Mouse (Mus musculus) cortical plate, adult 2 months (tissue): ENCODE data around the gene Cep78. TPM values are rescaled to one million over a fixed set of nuclear protein-coding genes. Genes with fewer than 3 reads are reported as not detected.

Source experiments
- H3K27ac ChIP-seq: fragments of 200-500 bp; 2 replicates; pipeline ENCODE4 v1.5.1; 2012; ENCODE audit warnings: low read length, control low read depth, inconsistent platforms; ENCODE audit not compliant: insufficient read depth
- H3K4me1 ChIP-seq: fragments of 200-500 bp; 2 replicates; pipeline ENCODE4 v1.6.1; 2011; ENCODE audit warnings: low read length; ENCODE audit not compliant: control insufficient read depth, insufficient read depth
- H3K4me3 ChIP-seq: fragments of 200-500 bp; 2 replicates; pipeline ENCODE4 v1.5.1; 2011; ENCODE audit warnings: mild to moderate bottlenecking, low read length, control low read depth; ENCODE audit not compliant: insufficient read depth
- CTCF ChIP-seq: fragments of 200-500 bp; IDR thresholded peaks from 2 replicates; pipeline ENCODE4 v1.5.1; 2011; ENCODE audit warnings: mild to moderate bottlenecking, control low read depth, low read length; ENCODE audit not compliant: insufficient read depth; ENCODE audit errors: extremely low read depth
- POLR2A ChIP-seq: fragments of 200-500 bp; IDR thresholded peaks from 2 replicates; pipeline ENCODE4 v1.6.1; 2011; ENCODE audit warnings: mild to moderate bottlenecking, low read length, control low read depth; ENCODE audit not compliant: insufficient read depth; ENCODE audit errors: extremely low read depth
- polyA plus RNA-seq: library from polyadenylated mRNA; depleted of rRNA; stranded (reverse); fragments of >200 nt; gene quantifications from 2 replicates; pipeline ENCODE4 v1.2.3, GENCODE M21; 2012

The Cep78 gene
- polyA plus RNA-seq, 1 experiment = 9.0 TPM

DNA sequence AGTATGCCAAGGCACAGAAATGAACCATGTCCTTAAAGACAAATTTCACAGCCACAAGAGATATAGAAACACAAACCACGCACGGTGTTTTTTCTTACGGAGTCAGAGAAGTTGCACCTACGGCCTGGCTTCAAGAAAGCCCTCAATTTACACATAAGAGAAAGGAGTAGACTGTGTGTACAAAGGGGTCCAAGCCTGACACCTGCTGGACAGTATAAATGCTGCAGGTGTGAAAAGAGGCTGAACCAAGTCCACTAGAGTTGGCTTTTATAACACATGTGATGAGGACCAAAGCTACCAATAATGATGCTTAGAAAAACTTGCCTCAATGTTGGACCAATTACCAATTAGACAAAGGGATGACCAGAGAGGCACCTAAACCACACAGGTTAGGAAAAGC is 2.9 kb downstream of the Cep78 start:
- Histone ChIP-seq H3K4me3 (no peak overlapping the region), H3K27ac (no peak overlapping the region), H3K4me1 (no peaks in the 10 kb centered on the region; the same call in 1 of the 2 replicates)
- TF ChIP-seq CTCF (peak; percentile 55), POLR2A (no peak)

DNA sequence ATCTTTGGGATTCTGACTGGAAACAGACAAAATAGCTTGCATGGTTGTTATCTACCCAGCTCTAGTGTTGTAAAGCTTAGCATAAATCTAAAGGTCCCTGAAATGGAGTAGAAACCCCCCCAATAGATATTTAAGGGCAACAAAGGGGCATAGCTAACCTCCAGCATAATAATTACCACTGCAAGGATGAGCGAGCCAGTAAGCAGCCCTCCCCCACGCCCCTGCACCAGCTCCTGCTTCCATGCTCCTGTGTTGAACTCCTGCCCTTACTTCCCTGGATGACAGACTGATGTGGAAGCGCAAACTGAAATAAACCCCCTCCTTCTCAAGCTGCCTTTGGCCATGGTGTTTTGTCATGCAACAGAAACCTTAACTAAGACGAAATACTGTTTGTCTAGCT is 11.4 kb downstream of the Cep78 start:
- H3K4me3 ChIP-seq = no peak overlapping the region
- TF ChIP-seq CTCF (no peak), POLR2A (no peak)
- no peak overlapping the region for H3K27ac ChIP-seq
- H3K4me1 ChIP-seq = no peaks in the 10 kb centered on the region

DNA sequence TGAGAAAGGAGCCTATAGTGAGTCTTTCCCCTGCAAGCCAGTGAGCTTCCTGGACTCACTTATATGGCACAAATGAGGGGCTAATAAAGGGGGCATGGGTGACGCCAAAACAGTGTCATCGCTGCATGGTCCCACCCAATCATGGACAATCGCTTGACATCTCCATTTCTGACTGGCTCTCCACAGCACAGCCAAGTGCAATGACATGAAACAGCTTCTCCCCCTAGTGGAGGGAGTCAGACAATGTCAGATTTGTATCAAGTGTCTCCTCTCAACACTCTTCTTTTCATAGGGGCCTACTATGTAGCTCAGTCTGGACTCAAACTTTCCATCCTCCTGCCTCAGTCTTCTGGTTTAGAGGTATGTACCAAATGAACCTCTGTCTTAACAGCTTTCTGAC is 19.7 kb downstream of the Cep78 start:
- H3K4me3 ChIP-seq = no peak overlapping the region
- TF ChIP-seq POLR2A (no peak), CTCF (peak; percentile 76)
- H3K4me1 ChIP-seq = no peaks in the 10 kb centered on the region
- H3K27ac ChIP-seq = no peak overlapping the region

DNA sequence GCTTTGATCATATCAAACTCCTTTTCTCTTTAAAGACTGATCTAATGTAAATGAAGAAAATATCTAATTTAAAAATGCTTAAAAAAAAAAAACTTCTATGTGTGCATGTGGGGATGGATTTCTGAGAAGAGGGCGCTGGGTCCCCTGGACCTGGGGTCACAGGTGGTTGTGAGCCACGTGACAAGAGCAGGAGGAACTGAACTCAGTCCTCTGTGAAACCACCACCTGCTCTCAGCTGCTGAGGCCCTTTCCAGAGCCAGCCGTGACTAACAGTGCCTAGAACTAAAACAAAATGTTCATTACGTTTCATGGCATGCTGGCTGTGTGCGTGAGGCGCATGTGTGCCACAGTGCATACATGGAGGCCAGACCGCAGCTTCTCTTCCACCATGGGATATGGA is 20.3 kb downstream of the Cep78 start:
- H3K4me1 ChIP-seq = no peaks in the 10 kb centered on the region
- no peak overlapping the region for H3K4me3 ChIP-seq
- H3K27ac ChIP-seq = no peak overlapping the region
- TF ChIP-seq POLR2A = no peak
- no peak for TF ChIP-seq CTCF

DNA sequence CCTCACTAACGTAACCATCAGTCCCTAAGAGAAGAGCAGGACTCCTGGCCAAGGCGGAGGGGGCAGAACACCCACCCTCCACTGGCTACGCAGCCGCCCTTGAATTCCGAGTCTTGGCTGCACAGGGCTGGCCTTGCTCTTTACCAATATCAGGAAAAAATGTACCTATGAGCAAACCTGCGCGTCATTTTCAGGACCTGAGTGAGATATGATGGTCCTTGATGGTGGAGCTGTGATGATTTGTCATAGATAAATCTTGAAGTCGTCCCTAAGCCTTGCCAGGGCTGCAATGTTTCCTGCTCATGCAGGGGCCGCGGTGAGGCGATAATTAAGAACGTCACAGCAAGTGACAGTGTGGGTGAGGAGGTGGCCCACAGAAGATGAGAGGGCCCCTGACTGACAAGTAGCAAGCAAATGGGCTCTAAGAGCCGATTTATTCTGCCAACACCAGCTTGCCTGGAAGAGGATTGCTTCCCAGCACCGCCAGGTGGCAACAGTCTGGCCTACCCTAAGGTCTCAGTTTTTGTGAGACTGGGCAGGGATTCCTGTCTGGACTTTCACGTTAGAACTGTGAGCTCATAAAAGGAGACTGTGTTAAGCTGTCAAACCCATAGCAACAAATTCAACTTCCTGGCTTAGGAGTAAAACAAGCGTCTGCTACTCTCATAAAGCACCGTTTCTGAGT is 21.6 kb downstream of the Cep78 start:
- Histone ChIP-seq H3K4me1 (no peaks in the 10 kb centered on the region), H3K4me3 (no peak overlapping the region), H3K27ac (no peak overlapping the region)
- TF ChIP-seq CTCF (0 out of 2 replicates have a peak, but pooled peaks have one; percentile 18), POLR2A (no peak)

DNA sequence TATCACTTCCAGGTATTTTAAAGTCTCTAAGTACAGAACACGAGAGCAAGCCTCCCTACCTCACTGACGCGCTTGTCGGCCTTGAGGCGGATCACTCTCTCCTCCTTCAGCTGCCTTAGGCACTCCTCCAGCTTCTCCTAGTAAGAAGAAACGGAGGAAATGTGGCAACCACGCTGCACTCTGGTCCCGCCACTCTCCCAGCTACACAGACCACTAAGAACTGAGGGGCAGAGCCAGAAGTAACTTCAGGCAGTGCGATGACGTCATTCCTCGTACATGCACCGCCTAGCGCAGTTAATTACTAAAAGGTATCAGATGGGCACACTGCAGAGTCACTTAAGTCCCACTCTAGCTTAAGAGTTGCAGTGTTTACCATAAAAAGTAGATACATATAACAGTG is 22.5 kb downstream of the Cep78 start:
- TF ChIP-seq POLR2A (no peak), CTCF (no peak)
- Histone ChIP-seq H3K4me3 (no peak overlapping the region), H3K4me1 (no peaks in the 10 kb centered on the region), H3K27ac (no peak overlapping the region)

DNA sequence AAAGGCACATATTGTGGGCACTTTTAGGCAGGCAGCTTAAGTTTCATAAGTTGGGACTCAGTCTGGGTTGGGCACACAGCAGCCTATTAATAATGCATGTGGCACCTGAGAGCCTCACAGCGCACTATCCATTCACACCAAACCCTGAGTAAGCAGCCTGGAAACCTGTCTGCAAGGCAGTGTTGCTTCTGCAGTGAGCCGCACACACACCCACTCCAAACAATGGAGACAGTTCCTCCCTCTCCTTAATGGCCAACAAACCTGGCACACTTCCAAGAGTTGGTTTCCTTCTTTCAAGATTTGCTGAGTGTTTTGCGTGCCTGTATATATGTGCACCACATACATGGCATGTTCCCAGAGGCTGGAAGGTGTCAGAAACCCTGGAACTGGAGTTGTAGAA is 34.6 kb downstream of the Cep78 start:
- TF ChIP-seq POLR2A = no peak
- no peak for TF ChIP-seq CTCF
- Histone ChIP-seq H3K4me3 (no peak overlapping the region), H3K4me1 (no peaks in the 10 kb centered on the region), H3K27ac (no peak overlapping the region)

DNA sequence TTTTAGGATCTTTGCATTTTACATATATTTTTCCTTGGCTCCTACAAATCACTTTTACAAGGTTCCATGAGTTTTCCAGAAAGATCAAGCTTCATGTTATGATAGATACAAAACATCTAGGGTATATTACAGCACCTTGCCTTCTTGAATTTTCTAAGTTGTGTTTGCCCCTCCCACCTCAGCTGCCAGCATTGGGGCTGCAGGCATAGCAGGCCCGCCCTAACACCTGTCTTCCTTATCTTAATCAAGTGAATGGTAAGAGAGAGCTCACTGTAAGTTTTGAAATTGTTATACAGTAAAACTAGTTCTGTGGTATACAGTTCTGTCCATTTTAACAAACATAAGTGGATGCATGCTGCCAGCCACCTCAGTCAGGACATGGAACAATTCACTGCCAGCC is 35.9 kb downstream of the Cep78 start:
- Histone ChIP-seq H3K4me3 (no peak overlapping the region), H3K27ac (no peak overlapping the region), H3K4me1 (no peaks in the 10 kb centered on the region)
- TF ChIP-seq POLR2A (no peak), CTCF (no peak)

DNA sequence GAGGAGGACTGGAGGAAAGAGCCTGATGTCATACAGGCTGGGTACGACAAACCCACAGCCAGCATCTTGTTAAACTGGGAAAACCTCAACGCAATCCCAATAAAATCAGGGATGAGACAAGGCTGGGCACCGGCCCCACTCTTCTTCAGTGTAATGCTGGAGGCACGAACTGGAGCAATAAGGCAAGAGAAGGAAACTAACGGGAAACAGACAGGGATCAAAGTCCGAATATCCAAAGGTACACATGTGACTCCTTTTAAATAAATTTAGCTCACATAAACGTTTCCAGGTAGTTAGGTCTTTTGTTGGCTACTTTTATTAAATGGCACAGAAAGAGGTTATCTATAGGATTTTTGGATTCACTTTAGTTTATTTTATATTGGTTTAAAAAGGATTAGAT is 36.4 kb downstream of the Cep78 start:
- no peaks in the 10 kb centered on the region for H3K4me1 ChIP-seq
- H3K4me3 ChIP-seq = no peak overlapping the region
- TF ChIP-seq POLR2A (no peak), CTCF (no peak)
- H3K27ac ChIP-seq = no peak overlapping the region

DNA sequence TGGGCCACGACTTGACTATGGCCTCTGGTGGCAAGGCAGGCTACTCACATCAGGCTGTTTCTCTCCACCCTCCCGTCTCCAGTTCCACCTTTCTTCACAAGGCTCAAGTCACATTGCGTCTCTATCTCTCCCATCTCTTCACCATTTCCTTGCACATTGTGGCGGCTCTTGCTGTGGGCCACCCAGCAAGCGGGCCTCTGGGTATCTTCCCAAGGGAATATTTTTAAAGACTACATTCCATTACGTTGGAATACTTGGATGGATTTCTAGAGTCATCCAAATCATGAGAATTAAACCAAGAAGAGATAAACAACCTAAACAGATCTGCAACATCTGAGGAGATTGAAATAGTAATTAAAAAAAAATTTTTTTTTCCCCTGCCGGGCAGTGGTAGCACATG is 37.6 kb downstream of the Cep78 start, which contains the start of gene Psat1:
Psat1 (minus strand) TSS at position 101 of the 400 bp plus-strand sequence.
- TF ChIP-seq CTCF (no peak), POLR2A (no peak)
- Histone ChIP-seq H3K4me3 (no peak within 1 kb of the TSS), H3K4me1 (no peaks in the 10 kb centered on the region), H3K27ac (no peak within 1 kb of the TSS)
